Mouse (Mus musculus) erythroblast, embryonic 14.5 days (primary cell): ENCODE measurements around the gene Cpvl.

Experiments used
- GATA1 ChIP-seq: IDR thresholded peaks from 2 replicates; pipeline ENCODE4 v1.6.1; 2012; ENCODE audit warnings: low read length, inconsistent platforms, mixed read lengths
- TAL1 ChIP-seq: IDR thresholded peaks from 3 replicates; pipeline ENCODE4 v1.6.1; 2012; ENCODE audit warnings: low read length, inconsistent platforms, mixed read lengths

GRCm38 (mm10) chr6:54008448-54009120 is 30.1 kb upstream of the Cpvl start:
- no peak for TF ChIP-seq TAL1
- TF ChIP-seq GATA1 = no peak
